Mouse (Mus musculus) adrenal gland, adult 18-20 months (tissue): Measurements from ENCODE around the gene Phf21b. TPM values are rescaled to one million over a fixed set of nuclear protein-coding genes. Genes with fewer than 3 reads are reported as not detected.
"Not testable (repeated sequence)": the region's sequence is repeated elsewhere in the genome, so short reads cannot be mapped to it uniquely, and the experiment has no call there.

Source experiments
- DNase-seq, 2 experiments: peaks; one replicate each; pipeline ENCODE4 v3.0.0; 2021 to 2022; ENCODE audit warnings: low spot score in 2 of 2
- total RNA-seq, 2 experiments: library from RNA; stranded (reverse); gene quantifications; 1 replicate in 1 of 2; 2 replicates in 1 of 2; pipeline ENCODE4 v1.2.3; 2021

Gene Phf21b
- total RNA-seq, 2 experiments from 2014 or later, result 1.6 to 2.3 TPM

- DNase-seq, result no peak
These were observed 71.0 kb downstream of the Phf21b start for GRCm38 (mm10) chr15:84784812-84785211.

- DNase-seq, result no peak
These were observed 77.3 kb downstream of the Phf21b start for GRCm38 (mm10) chr15:84778587-84778986.

- DNase-seq, result no peak
These were observed 80.3 kb downstream of the Phf21b start for GRCm38 (mm10) chr15:84775421-84776174.

- DNase-seq, result peak in 1 of 2 experiments; percentile 35
These were observed 83.4 kb downstream of the Phf21b start for GRCm38 (mm10) chr15:84772191-84773111.

- DNase-seq, result no peak
These were observed 86.1 kb downstream of the Phf21b start for GRCm38 (mm10) chr15:84769641-84770341.

- not testable (repeated sequence) for DNase-seq
These were observed 87.3 kb downstream of the Phf21b start for GRCm38 (mm10) chr15:84768531-84768930.

GRCm38 (mm10) chr15:84766621-84767020 lies 89.2 kb downstream of the Phf21b start:
- no peak for DNase-seq

GRCm38 (mm10) chr15:84763423-84763812 lies 92.4 kb downstream of the Phf21b start:
- DNase-seq, result no peak

GRCm38 (mm10) chr15:84762712-84763422 lies 93.0 kb downstream of the Phf21b start:
- DNase-seq, result no peak

- DNase-seq, result peak; percentile 40 to 42
These were observed 97.4 kb downstream of the Phf21b start for GRCm38 (mm10) chr15:84758493-84758892.

GRCm38 (mm10) chr15:84756426-84756825 lies 99.4 kb downstream of the Phf21b start:
- DNase-seq, result no peak

- peak; percentile 66 to 78 for DNase-seq
These were observed 100.9 kb downstream of the Phf21b start for GRCm38 (mm10) chr15:84754987-84755386.

- DNase-seq, result no peak
These were observed 110.0 kb downstream of the Phf21b start for GRCm38 (mm10) chr15:84745831-84746230.

GRCm38 (mm10) chr15:84744308-84744707 lies 111.5 kb downstream of the Phf21b start:
- DNase-seq, result no peak

- no peak for DNase-seq
These were observed 112.5 kb downstream of the Phf21b start for GRCm38 (mm10) chr15:84743347-84743746.

GRCm38 (mm10) chr15:84741573-84741972 lies 114.3 kb downstream of the Phf21b start:
- no peak for DNase-seq

- DNase-seq, result no peak
These were observed 117.6 kb downstream of the Phf21b start for GRCm38 (mm10) chr15:84738246-84738645.

GRCm38 (mm10) chr15:84736994-84737346 lies 118.9 kb downstream of the Phf21b start:
- no peak for DNase-seq

GRCm38 (mm10) chr15:84736346-84736993 lies 119.4 kb downstream of the Phf21b start:
- no peak for DNase-seq
